Mouse (Mus musculus) gastrocnemius, adult 8-10 months (tissue): ENCODE measurements around the gene Dlg2. TPM values are rescaled to one million over a fixed set of nuclear protein-coding genes. Genes with fewer than 3 reads are reported as not detected.

Experiments used
- DNase-seq, 2 experiments: peaks; one replicate each; pipeline ENCODE4 v3.0.0; 2022; ENCODE audit warnings: low spot score in 2 of 2
- total RNA-seq, 4 experiments: library from RNA; stranded (reverse); gene quantifications; 2 replicates each; pipeline ENCODE4 v1.2.4; 2022

Dlg2 gene
- total RNA-seq, 4 experiments from 2014 or later: 0.21 to 0.94 (median 0.48) TPM

DNA sequence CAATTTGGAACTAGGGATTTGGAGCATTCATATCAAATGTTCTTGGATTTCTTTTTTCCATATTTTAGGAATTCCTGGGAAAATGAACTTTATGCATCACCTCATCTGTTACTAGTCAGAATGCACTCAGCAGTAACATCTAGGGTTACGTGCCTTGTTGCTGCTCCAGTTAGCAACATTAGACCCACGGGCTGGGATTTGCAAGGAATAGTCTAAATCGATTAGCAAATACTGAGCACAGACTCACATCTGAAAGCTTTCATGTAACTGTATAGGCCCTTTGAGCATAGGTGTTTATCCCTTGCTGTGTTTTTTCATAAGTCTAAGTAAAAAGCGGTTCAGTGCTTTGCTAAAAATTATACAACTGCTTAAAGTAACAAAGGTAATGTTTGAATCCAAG lies 1887.3 kb downstream of the Dlg2 start:
- DNase-seq: no peak

DNA sequence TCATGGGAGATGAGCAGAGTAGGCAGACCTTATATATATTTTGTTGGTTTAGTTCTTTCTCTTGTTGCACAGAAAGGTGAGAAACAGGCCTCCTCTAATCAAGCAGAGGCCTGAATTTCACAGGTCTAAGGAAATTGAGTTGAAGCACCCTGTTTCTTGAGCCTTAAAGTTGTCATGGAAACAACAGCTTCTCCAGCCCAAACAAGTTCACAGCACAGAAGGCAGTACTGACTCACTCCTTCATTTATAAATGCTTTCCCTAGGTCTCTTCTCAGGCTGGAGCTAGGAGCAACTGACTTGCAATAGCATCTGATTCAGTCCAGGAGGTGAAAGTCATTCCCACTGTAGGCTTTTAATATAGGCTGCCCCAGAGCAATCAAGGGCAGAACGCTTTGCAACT lies 1890.6 kb downstream of the Dlg2 start:
- DNase-seq: no peak

- DNase-seq: no peak
These were observed 1894.0 kb downstream of the Dlg2 start for GRCm38 (mm10) chr7:92370521-92370920.

DNA sequence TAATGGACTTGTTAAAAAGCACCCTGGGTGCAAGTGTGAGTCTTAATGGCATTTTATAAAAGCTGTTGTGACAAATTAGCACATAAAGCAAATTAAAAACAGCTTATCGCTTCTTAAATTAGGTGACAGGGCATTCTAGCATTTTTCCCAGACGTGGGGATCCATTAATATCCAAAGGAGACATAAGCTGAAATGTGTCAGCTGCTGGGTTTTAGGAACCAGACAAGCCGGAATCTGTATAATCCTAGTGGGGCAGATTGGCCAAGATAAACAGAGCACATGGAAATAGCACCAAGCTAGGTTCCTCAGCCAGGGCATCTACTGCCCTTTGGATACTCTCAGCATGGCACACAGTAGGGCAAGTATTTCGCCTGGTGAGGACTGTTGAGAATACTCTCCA lies 1895.2 kb downstream of the Dlg2 start:
- DNase-seq: no peak

DNA sequence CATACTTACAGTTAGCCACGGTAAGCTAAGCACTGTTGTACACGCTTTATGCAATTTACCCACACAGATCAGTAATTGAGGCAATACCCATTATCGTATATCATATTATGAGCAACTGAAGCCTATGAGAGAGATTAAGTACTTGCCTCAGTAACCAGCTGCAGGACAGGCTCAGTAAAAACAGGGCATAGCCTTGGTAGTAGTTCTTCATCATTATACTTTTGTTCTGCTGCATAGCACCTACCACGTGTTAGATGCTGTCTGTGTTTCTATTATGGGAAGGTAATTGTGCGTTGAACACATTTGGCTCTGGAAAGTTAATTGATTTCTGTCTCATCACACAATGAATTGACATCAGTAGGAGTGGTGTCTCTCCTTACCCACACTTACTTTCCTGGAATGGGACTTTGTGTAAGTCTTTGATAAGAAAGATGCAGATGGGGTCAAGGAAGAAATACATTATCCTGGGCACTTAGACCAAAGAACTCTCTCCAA lies 1897.4 kb downstream of the Dlg2 start:
- no peak for DNase-seq

GRCm38 (mm10) chr7:92383913-92384484 lies 1907.5 kb downstream of the Dlg2 start:
- no peak for DNase-seq

- no peak for DNase-seq
These were observed 1915.7 kb downstream of the Dlg2 start for GRCm38 (mm10) chr7:92392052-92392640.

- DNase-seq: no peak
These were observed 1920.3 kb downstream of the Dlg2 start for GRCm38 (mm10) chr7:92396783-92397182.

DNA sequence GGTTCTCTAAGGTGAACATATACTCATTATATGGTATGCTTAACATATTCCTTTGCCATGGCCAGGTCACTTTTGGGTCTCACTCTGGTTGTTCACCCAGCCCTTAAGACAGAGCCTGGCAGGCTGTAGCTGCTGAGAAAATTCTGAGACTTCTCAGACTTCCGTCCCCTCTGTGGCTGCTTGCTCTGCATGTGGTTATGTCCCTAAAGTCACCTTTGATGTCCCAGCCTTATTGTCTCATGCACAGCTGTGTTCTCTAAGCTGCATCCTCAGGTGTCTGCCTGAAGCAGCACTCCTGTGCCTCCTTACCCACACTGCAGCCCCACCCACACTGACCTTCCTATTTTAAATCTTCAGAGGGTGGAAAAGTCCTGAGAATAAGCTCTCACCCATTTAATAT lies 1922.4 kb downstream of the Dlg2 start:
- DNase-seq: no peak

- no peak for DNase-seq
These were observed 1924.1 kb downstream of the Dlg2 start for GRCm38 (mm10) chr7:92400551-92400950.

DNA sequence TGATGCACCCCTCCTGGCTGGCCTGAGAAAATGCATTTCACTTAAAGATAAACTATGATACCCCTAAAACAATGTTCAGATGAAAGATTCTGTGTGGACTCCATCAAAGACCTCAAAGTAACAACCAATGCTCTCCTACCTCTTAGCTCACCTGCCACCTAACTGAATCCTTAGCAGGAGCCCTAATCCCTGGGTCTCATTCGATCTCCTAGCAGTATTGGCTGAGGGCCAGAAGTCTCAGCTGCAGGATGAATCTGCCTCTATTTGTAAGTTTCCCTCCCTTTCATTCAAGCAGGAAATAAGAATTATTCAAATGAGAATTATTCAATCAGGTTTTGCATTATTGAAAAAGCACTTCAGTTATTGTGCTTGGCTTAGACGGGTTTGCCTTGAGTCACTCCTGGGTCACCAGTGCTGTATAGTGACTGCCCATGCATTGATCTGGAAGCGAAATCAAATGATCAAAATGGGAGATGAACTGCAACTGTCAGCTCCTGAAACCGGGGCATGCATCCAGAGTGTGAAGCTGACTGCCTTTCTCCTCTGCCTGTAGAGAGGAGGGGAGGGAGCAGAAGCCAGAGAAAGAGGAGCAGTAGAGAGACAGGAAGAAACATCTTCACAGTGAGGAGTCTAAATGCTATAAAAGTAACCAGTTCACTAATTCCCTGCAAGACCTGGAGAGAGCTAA lies 1924.7 kb downstream of the Dlg2 start:
- no peak for DNase-seq

DNA sequence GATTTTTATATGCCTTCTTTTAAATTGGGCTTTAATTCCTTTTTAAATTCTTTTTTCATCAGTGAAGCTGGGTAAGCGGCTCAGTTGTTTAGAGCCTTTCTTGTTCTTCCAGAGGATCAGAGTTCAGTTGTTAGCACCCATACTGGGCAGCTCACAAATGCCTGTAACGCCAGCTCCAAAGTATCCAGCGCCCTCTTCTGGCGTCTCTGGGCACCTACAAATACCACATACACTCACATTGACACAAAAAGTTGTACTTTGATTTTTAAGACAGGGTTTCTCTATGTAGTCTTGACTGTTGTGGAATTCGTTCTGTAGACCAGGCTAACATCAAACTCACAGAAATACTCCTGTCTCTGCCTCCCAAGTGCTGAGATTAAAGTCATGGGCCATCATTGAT lies 1932.0 kb downstream of the Dlg2 start:
- DNase-seq: no peak

DNA sequence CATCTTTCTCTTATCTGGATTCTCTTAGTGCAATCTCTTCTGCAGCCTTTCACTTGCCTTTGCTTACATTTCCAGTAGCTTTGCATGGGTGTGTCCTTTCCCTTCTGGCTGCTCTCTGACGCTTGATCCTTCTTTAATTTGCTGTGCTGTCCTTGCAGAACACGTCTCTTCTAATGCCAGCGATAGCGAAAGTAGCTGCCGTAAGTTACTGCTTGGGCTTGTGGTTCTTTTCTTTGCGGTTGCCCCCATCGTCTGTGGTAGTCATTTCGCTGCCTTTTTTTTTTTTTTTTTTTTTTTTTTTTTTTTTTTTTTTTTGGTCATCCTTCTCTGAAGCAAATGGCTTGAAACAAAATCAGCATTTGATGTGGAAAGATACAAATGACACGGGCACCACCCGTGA lies 1944.0 kb downstream of the Dlg2 start:
- DNase-seq: no peak

GRCm38 (mm10) chr7:92423017-92423416 lies 1946.5 kb downstream of the Dlg2 start:
- DNase-seq: no peak

- DNase-seq: no peak
These were observed 1948.2 kb downstream of the Dlg2 start for GRCm38 (mm10) chr7:92424703-92425102.

DNA sequence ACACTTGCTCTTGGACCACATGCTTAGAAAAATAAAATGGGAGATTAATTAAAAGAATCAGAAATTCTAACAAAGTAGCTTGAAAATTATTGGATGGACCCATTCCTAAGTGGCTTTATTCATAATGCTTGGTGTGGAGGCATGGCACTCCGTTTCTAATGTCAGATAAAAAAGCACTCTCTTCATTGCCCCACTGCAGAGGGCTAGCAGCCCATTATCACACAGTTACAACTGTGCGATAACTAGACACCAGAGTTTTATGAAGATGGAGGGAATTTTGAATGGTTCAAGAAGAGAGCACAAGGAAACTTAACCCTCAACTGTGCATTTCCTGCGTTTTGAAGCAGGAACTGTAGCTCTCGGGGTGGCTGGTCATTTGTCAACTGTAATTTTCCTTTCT lies 1950.8 kb downstream of the Dlg2 start:
- DNase-seq: no peak

- no peak for DNase-seq
These were observed 1952.2 kb downstream of the Dlg2 start for GRCm38 (mm10) chr7:92428629-92429028.

DNA sequence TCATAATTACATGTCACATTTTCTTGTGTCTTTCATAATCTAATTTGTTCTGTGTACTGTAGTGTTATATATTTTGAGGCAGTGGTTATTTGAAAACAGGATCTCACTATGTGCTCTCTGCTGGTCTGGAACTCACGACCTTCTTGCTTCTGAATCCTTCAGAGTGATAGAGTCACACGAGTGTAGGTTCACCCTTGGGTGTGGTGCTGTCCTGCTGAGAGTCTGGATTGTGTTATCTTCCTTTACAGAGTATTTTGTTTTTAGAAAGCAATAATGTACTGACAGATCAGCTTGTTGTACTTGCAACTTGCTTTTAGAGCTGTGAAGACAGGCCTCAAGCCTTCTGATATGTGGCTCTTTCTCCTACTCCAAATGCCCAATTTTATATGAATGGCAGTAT lies 1953.8 kb downstream of the Dlg2 start:
- no peak for DNase-seq

- DNase-seq: no peak
These were observed 1960.7 kb downstream of the Dlg2 start for GRCm38 (mm10) chr7:92437168-92437567.

DNA sequence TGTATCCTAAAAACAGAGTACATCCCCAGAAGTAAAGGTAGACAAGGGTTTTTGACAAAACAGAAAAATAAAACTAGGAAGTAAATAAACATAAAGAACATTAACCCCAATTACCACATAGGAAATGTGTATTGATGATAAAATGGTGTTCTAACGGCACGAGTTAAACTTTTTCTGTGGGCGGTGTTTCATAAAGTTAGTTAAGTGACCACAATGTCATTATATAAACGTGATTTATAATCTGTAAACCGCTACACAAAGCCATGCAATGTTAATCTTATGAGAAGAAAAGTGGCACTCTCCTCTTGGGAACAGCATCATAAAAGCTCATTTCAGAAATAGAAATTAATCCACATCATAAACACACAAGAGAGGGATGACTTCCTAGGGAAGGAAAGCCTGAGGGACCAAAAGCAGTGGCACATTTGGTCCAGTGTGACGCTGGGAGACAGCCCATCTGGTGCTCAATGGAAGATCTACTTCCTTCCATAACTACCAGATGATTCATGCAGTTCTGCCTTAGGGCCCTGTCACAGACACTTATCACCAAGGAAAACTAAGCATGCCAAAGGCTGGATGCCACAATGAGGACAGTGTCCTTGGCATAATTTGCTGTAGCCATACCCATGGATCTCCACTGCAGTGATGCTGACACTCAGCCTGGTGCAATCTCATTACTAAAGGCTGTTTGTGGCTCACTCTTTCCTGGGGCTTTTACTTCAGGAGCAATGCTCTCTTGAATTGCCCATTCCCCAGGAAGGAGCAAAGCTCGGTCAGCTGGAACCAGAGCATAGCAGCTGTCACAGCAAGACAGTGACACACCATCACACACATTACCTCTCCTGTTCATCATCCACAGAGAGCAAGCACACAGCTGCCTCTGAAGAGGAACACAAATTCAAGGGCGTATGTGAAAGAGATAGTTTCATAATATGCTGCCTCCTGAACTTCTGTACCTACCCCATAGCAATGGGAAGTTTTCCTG lies 1963.3 kb downstream of the Dlg2 start:
- no peak for DNase-seq

- DNase-seq: no peak
These were observed 1965.1 kb downstream of the Dlg2 start for GRCm38 (mm10) chr7:92441611-92442010.

DNA sequence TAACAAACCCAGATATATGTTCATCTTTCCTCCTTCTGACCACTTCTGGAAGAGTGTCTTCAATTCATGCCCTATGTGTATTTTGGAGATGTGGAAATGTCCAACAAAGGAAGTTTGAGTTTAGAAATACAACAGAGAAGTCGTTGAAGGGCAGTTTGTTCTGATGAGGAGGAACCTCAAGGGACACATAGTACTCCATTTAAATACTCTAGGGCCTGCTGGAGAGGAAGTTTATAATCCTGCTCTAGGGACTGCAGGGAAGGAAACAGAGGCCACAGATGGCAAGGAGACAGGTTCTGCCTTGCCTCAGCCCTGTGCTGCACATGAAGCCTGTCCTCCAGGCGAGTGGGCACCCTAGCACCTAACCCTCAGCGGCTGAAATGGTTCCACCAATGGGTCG lies 1965.6 kb downstream of the Dlg2 start:
- DNase-seq: no peak
